Mouse (Mus musculus): ENCODE results near the gene Sp6. TPM values are rescaled to one million over a fixed set of nuclear protein-coding genes. Genes with fewer than 3 reads are reported as not detected.
A peak's percentile ranks its signal among the peaks of the same experiment; 100 is the strongest.

Gene Sp6
- total and polyA plus RNA-seq, 3 experiments: 10.1 to 65.5 (median 18.4) TPM

DNA sequence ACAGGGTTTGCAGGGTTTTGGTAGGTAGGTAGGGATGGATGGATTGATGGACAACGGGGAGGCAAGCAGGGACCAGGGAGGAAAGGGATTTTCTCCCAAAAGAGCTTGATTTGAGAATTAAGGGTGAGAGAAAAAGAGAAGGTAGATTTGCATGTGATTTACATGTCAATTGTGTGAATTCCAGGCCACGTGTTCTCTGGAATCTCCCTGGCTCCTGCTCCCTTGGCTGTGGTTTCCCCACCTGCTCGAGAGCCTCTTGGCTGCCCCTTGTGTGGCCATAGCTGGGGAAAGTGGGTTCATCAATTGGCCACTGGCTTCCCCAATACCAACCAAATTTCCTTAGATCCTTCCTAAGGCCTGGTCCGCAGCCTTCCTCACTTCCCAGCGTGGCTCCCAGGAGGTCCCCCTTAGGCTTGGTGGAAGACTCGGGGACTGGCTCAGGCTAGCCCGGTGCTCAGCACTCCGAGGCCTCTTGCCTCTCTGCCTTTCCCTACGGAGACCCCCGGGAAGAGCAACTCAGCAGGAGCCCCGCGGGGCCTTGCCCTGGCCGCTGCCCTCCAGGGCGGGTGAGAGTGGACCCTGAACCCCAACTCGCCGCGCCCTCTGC, 16.3 kb upstream of the Sp6 start (continued):
- TF ChIP-seq MXI1 (IDR thresholded peaks at IDR 0.05; ENCODE audit: low read depth, low read length) (peak; percentile 68; the same call in 1 of the 2 replicates), NRF1 (IDR thresholded peaks at IDR 0.05; ENCODE audit: low read depth, low read length) (no peak), USF1 (IDR thresholded peaks at IDR 0.05; ENCODE audit: low read depth, low read length) (peak; percentile 83), CTCF (conservative IDR thresholded peaks at IDR 0.05 in 1 of 2, IDR thresholded peaks at IDR 0.05 in 1 of 2; ENCODE audit: low read depth in 2 of 2, low read length in 2 of 2) (no peak)

DNA sequence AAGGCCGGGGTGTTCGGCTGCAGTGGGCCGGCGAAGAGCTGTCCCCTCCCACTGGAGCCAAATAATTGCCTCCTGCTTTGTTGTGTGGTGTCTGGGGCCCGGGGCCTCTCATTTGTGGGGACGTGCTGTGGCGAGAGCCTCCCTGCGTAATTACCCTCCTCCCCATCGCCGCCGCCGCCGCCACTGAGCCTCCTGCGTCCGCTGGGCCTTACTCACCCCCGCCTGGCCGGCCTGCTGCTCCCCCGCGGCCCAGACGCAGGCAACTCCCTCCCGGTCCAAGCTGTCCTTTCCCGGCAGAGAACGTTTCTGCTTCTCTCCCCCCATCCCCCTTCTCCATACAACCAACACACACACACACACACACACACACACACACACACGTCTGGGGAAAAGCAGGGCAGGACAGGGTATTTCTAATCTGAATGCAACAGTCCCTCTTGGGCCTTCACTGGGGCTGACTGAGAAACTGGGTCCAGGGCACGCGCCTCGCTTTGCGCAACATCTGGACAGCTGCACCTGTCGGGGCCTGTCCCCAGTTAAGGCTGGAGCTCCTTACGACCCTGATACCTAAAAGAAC, 15.7 kb upstream of the Sp6 start:
- Histone ChIP-seq H3K36me3 (replicated peaks in 1 of 2; ENCODE audit: control insufficient read depth in 1 of 2, insufficient read depth in 1 of 2, low read length in 1 of 2) (no peaks in the 10 kb centered on the region), H3K4me3 (replicated peaks in 1 of 3; ENCODE audit: low read depth in 2 of 3, low read length in 2 of 3, poor library complexity in 1 of 3) (peak overlapping the region; percentile 58 to 64 (median 60)), H3K4me2 (ENCODE audit: insufficient read depth, low read depth, poor library complexity, severe bottlenecking) (peak overlapping the region; percentile 72), H3K79me2 (replicated peaks; ENCODE audit: control insufficient read depth, extremely low read depth, insufficient read depth, poor library complexity, severe bottlenecking) (no peaks in the 10 kb centered on the region), H3K27me3 (replicated peaks) (no peaks in the 10 kb centered on the region), H3K9ac (ENCODE audit: insufficient read depth, low read depth) (peak overlapping the region; percentile 91), H3K4me1 (ENCODE audit: control insufficient read depth in 1 of 2, insufficient read depth in 2 of 2) (peaks cover 40 to 90% of the 10 kb centered on the region in 2 experiments), H3K9me3 (replicated peaks; ENCODE audit: low read length) (no peaks in the 10 kb centered on the region), H3K27ac (ENCODE audit: insufficient read depth, low read depth) (peak overlapping the region; percentile 96)
- peak; percentile 85 for DNase-seq (ENCODE audit: extremely low read depth)
- dilution Hi-C loops (cut with MboI; ENCODE audit: extremely low pct_ligation_motif_present, extremely low pct_unique_long_range_greater_than_20kb, low sequenced_read_pairs) (no loop called here), in situ Hi-C loops (cut with MboI; ENCODE audit: low pct_ligation_motif_present, low pct_unique_long_range_greater_than_20kb, low sequenced_read_pairs) (no loop called here)
- TF ChIP-seq NRF1 (IDR thresholded peaks at IDR 0.05; ENCODE audit: low read depth, low read length): peak; percentile 68
- TF ChIP-seq SMC3 (IDR thresholded peaks at IDR 0.05; ENCODE audit: low read depth, low read length): no peak; the same call in 1 of the 2 replicates
- peak; percentile 76 for TF ChIP-seq EP300 (IDR thresholded peaks at IDR 0.05; ENCODE audit: low read length)
- TF ChIP-seq MAX (IDR thresholded peaks at IDR 0.05; ENCODE audit: low read length): peak; percentile 79
- no peak for TF ChIP-seq USF2 (conservative IDR thresholded peaks at IDR 0.05; ENCODE audit: low read depth, low read length)
- TF ChIP-seq TCF12 (IDR thresholded peaks at IDR 0.05; ENCODE audit: low read depth, low read length): peak; percentile 97
- no peak for TF ChIP-seq GABPA (IDR thresholded peaks at IDR 0.05; ENCODE audit: insufficient replicate concordance, low read depth, low read length)
- TF ChIP-seq JUN (IDR thresholded peaks at IDR 0.05; ENCODE audit: insufficient read depth, low read depth, low read length): no peak
- TF ChIP-seq SIN3A (IDR thresholded peaks at IDR 0.05; ENCODE audit: low read length): peak; percentile 93
- peak; percentile 53 for TF ChIP-seq HCFC1 (IDR thresholded peaks at IDR 0.05; ENCODE audit: low read depth, low read length)
- TF ChIP-seq RCOR1 (conservative IDR thresholded peaks at IDR 0.05; ENCODE audit: low read depth, low read length): peak; percentile 94; the same call in 1 of the 2 replicates
- TF ChIP-seq MAZ (IDR thresholded peaks at IDR 0.05; ENCODE audit: low read depth, low read length): peak; percentile 97
- no peak for TF ChIP-seq MAFK (IDR thresholded peaks at IDR 0.05; ENCODE audit: insufficient replicate concordance, low read length)
- TF ChIP-seq E2F4 (IDR thresholded peaks at IDR 0.05; ENCODE audit: insufficient replicate concordance, low read depth, low read length): no peak
- peak; percentile 61; the same call in 1 of the 2 replicates for TF ChIP-seq MXI1 (IDR thresholded peaks at IDR 0.05; ENCODE audit: low read depth, low read length)
- TF ChIP-seq USF1 (IDR thresholded peaks at IDR 0.05; ENCODE audit: low read depth, low read length): no peak
- TF ChIP-seq ZMIZ1 (IDR thresholded peaks at IDR 0.05; ENCODE audit: low read depth, low read length): peak; percentile 54; the same call in 1 of the 2 replicates
- peak; percentile 90 for TF ChIP-seq MEF2A (IDR thresholded peaks at IDR 0.05; ENCODE audit: borderline replicate concordance, low read depth, low read length)
- TF ChIP-seq ZNF384 (IDR thresholded peaks at IDR 0.05; ENCODE audit: low read depth, low read length): no peak; the same call in 1 of the 2 replicates
- peak; percentile 94 for TF ChIP-seq UBTF (IDR thresholded peaks at IDR 0.05; ENCODE audit: low read depth, low read length)
- peak; percentile 88 for TF ChIP-seq IRF4 (IDR thresholded peaks at IDR 0.05; ENCODE audit: low read depth, low read length)
- TF ChIP-seq ZKSCAN1 (IDR thresholded peaks at IDR 0.05; ENCODE audit: borderline replicate concordance, low read depth, low read length): no peak
- TF ChIP-seq RAD21 (IDR thresholded peaks at IDR 0.05; ENCODE audit: low read depth, low read length): no peak; the same call in 1 of the 2 replicates
- TF ChIP-seq CTCF (conservative IDR thresholded peaks at IDR 0.05 in 1 of 2, IDR thresholded peaks at IDR 0.05 in 1 of 2; ENCODE audit: low read depth in 2 of 2, low read length in 2 of 2): no peak
- peak; percentile 94 for TF ChIP-seq CHD2 (IDR thresholded peaks at IDR 0.05; ENCODE audit: low read length)
- TF ChIP-seq TBP (conservative IDR thresholded peaks at IDR 0.05; ENCODE audit: low read depth, low read length): 0 out of 2 replicates have a peak, but pooled peaks have one; percentile 11
- TF ChIP-seq POLR2A (IDR thresholded peaks at IDR 0.05; ENCODE audit: low read depth, low read length): peak; percentile 70
- TF ChIP-seq JUND (conservative IDR thresholded peaks at IDR 0.05; ENCODE audit: low read depth, low read length): no peak
- peak; percentile 91 for TF ChIP-seq ETS1 (conservative IDR thresholded peaks at IDR 0.05; ENCODE audit: low read depth, low read length)
- peak; percentile 84 for TF ChIP-seq MYC (IDR thresholded peaks at IDR 0.05; ENCODE audit: low read depth, low read length)
- no peak for TF ChIP-seq KAT2A (IDR thresholded peaks at IDR 0.05; ENCODE audit: insufficient replicate concordance, low read length)
- TF ChIP-seq ELF1 (IDR thresholded peaks at IDR 0.05; ENCODE audit: low read depth, low read length): no peak; the same call in 1 of the 2 replicates
- TF ChIP-seq ZC3H11A (IDR thresholded peaks at IDR 0.05; ENCODE audit: low read depth, low read length): no peak
- peak; percentile 70 for TF ChIP-seq NELFE (IDR thresholded peaks at IDR 0.05; ENCODE audit: low read depth, low read length)
- peak; percentile 41; the same call in 1 of the 2 replicates for TF ChIP-seq POLR2AphosphoS2 (IDR thresholded peaks at IDR 0.05; ENCODE audit: low read depth, low read length)
